Mouse (Mus musculus) megakaryocyte, embryonic 14.5 days (primary cell): ENCODE results near the gene Glt6d1. TPM values are rescaled to one million over a fixed set of nuclear protein-coding genes. Genes with fewer than 3 reads are reported as not detected.
"Not testable (repeated sequence)": the region's sequence is repeated elsewhere in the genome, so short reads cannot be mapped to it uniquely, and the experiment has no call there.

Experiments used
- H3K27me3 ChIP-seq: replicated peaks from 2 replicates; pipeline ENCODE3; 2012; ENCODE audit warnings: inconsistent platforms
- H3K36me3 ChIP-seq: replicated peaks from 2 replicates; pipeline ENCODE3; 2012; ENCODE audit warnings: low read length, inconsistent platforms, mixed read lengths
- H3K4me1 ChIP-seq: 2 replicates; pipeline ENCODE4 v1.6.1; 2012; ENCODE audit warnings: inconsistent platforms
- H3K4me3 ChIP-seq: replicated peaks from 2 replicates; pipeline ENCODE3; 2012; ENCODE audit warnings: moderate library complexity, mild to moderate bottlenecking, inconsistent platforms
- H3K9me3 ChIP-seq: 2 replicates; pipeline ENCODE4 v1.6.1; 2012; ENCODE audit warnings: inconsistent platforms
- FLI1 ChIP-seq: IDR thresholded peaks from 2 replicates; pipeline ENCODE4 v1.6.1; 2012; ENCODE audit warnings: low read length, inconsistent platforms, mixed read lengths
- GATA1 ChIP-seq: IDR thresholded peaks from 3 replicates; pipeline ENCODE4 v1.6.1; 2012; ENCODE audit warnings: mixed read lengths, low read length, inconsistent platforms, borderline replicate concordance
- polyA plus RNA-seq: library from polyadenylated mRNA; stranded (reverse); fragments of >175 nt; gene quantifications from 2 replicates; pipeline ENCODE4 v1.2.3, GENCODE M21; 2012; ENCODE audit warnings: low replicate concordance; ENCODE audit not compliant: insufficient read depth

The Glt6d1 gene
- not detected in 2 replicates for polyA plus RNA-seq

DNA sequence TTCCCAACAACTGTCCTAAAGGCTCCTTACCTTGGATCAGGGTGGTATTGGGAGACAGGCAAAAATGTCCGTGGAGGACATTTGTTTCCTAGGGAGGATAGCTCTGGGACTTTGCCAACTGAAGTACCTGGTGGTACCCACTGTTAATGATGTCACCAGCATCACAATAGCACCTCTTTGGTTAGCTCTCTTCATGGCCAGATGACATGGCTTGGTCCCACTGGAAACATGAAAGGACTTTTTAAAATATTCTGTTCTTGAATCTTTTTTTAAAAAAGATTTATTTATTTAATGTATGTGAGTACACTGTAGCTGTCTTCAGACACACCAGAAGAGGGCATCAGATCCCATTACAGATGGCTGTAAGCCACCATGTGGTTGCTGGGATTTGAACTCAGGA lies at the start of gene Glt6d1:
Gene Glt6d1, minus strand, starts transcription at position 101 of the 400 bp plus-strand sequence.
- H3K4me3 ChIP-seq, H3K4me1 ChIP-seq, H3K36me3 ChIP-seq: not testable (repeated sequence)
- Histone ChIP-seq H3K9me3 (peaks cover 45% of the 10 kb centered on the region), H3K27me3 (peaks cover 64% of the 10 kb centered on the region)

DNA sequence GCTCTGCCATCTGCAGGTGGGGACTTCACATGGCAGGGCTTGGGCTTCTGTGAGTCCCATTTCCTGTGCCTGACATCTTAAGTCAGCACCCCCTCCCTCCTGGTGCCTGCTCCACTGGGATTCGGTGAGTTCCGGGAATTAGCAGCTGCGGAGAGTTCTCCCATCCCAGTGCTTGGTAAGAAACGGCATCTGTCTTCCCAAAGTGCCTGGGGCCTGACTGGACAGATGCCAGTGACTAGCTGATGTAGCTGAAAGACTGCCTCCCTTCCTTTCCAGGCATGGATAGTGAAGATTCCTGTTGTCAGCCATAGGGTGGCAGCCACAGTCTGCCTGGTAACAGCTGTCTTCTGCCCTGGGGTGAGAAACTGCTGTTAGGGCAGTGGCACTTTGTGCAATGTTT lies 49.8 kb upstream of the Glt6d1 start:
- H3K4me3 ChIP-seq, result no peak overlapping the region
- peaks cover 96% of the 10 kb centered on the region for H3K27me3 ChIP-seq
- peaks cover 11% of the 10 kb centered on the region for H3K9me3 ChIP-seq
- no peak for TF ChIP-seq GATA1
- TF ChIP-seq FLI1, result no peak
- H3K4me1 ChIP-seq, result peaks cover 29% of the 10 kb centered on the region
- no peaks in the 10 kb centered on the region for H3K36me3 ChIP-seq

DNA sequence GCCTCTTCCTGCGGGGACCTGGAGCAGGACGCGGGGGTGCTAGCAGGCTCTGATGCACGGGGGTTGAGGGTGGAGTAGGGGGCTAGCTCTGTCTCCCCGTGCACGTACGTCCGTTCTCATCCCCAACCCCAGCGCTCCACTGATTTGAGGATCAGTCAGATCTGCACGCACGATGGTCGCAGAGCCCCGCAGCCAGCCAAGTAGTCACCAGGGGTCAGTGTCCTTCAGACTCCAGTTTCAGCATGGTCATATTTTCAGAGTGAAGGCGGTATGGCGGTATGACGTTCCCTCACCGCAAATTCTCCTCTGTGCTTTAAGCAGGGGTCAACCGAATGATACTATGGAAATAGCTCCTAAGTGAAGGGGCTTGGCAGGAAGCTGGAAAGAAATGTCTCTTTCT lies 48.6 kb upstream of the Glt6d1 start:
- Histone ChIP-seq H3K27me3 (peaks cover 94% of the 10 kb centered on the region), H3K36me3 (no peaks in the 10 kb centered on the region), H3K4me3 (no peak overlapping the region), H3K4me1 (peaks cover 29% of the 10 kb centered on the region), H3K9me3 (peaks cover 11% of the 10 kb centered on the region)
- TF ChIP-seq FLI1, result no peak
- TF ChIP-seq GATA1, result no peak

DNA sequence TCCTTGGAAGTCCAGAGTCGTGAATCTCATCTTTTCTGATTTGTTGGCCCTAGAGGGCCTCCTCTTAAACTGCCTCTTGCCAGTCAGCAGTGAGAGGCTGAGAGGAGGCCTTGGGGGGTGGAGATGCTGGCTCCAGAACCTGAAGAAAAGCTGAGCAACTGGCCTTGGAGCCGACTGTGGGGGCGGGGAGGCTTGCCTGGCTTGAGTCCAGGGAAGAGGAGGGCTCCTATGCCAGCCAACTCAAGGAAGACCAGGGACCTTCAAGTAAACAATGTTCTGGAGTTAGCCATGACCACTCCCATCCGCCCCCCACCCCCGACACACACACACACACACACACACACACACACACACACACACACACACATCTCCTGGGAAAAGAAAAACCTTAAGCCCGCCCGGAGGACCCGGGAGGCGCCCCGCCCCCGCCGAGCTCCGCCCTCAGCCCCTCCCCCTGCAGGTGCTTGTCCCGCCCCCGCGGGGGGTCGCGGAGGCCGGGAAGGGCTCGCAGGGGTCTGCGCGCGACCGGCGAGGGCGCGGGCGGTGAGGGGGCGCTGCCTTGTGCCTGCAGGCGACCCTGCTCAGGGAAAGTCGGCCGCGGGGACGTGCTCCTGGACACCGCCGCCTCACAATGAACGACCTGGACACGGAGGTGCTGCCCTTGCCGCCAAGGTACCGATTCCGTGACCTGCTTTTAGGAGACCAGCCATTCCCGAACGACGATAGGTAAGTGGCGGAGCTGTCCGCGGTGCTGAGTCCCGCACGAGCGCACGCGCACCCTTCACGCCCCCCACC lies 47.9 kb upstream of the Glt6d1 start, which contains the start of gene Kcnt1:
Gene Kcnt1, plus strand, starts transcription at position 398 of the 795 bp plus-strand sequence.
- Histone ChIP-seq H3K9me3 (peaks cover 11% of the 10 kb centered on the region), H3K36me3 (no peaks in the 10 kb centered on the region), H3K27me3 (peaks cover 90% of the 10 kb centered on the region), H3K4me3 (peak within 1 kb of the TSS; percentile 64), H3K4me1 (peaks cover 29% of the 10 kb centered on the region)
- no peak for TF ChIP-seq FLI1
- no peak for TF ChIP-seq GATA1

DNA sequence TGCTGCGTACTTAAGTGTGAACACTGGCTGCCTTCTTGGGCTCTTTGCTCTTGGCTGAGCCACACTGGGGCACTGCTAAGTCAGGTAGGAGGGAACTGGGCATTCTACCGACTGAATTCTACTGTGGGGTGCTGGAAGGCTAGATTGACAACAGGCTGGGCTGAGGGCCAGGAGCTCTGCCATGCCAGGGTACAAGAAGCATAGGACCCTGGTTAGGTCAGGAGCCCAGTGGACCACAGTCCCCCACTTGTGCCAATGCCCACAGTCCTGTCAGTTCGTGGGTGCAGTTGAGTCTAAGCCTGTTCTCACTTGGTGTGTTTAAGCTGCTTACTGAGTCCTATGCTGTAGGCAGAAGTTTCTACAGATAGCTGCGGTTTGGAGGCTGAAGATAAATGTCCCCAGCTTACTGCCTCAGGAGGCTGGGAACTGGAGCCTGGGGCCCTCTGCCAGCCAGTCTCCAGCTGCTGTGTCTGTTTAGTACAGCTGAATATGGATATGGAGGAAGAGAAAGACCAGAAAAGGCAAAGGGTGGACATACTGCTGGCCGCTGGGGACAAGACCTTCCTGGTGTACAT lies 47.1 kb upstream of the Glt6d1 start:
- Histone ChIP-seq H3K4me3 (no peak overlapping the region), H3K36me3 (no peaks in the 10 kb centered on the region), H3K9me3 (peaks cover 11% of the 10 kb centered on the region), H3K4me1 (peaks cover 29% of the 10 kb centered on the region), H3K27me3 (peaks cover 84% of the 10 kb centered on the region)
- TF ChIP-seq GATA1 (no peak), FLI1 (no peak)

DNA sequence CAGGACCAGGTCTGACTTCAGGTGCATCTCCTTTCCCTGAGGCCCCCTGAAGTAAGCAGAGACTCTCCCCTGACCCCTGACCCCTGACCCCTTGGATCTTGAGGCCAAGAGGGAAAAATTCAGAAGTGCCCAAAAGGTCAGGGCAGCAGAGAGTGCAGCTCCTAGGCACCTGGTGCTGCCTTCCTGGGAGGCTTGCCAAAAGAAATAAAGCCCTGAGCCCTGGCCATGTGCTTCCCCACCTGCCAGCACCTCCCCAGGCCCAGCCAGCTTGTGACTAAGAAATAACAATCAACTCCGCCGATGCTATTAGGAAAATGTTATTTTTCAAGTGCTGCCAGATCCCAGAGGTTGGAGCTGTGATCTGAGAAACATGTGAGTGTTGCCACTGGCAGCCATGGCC lies 46.4 kb upstream of the Glt6d1 start:
- H3K27me3 ChIP-seq, result peaks cover 79% of the 10 kb centered on the region
- H3K9me3 ChIP-seq, result peaks cover 13% of the 10 kb centered on the region
- TF ChIP-seq FLI1 (no peak), GATA1 (no peak)
- H3K36me3 ChIP-seq, result no peaks in the 10 kb centered on the region
- no peak overlapping the region for H3K4me3 ChIP-seq
- H3K4me1 ChIP-seq, result peaks cover 29% of the 10 kb centered on the region

DNA sequence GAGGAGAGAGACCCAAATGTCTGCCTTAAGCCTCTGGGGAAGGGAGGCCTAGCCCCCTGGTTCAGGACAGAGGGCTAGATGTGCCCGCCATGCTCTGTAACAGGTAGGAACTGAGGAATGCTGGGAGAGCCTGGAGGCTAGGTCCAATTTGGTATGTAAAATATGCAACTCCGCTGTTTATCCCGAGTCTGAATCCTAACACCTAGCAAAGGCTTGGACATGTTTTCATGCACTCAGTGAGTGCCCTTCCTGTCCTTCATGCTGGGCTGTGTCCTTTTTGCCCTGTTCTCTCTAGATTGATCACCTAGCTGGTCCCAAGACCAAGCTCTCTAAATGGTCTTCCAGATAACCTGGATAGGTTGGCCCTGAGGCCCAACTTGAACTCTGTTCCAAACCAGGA lies 44.2 kb upstream of the Glt6d1 start:
- no peak for TF ChIP-seq GATA1
- no peak for TF ChIP-seq FLI1
- H3K9me3 ChIP-seq, result peaks cover 13% of the 10 kb centered on the region
- H3K4me3 ChIP-seq, result no peak overlapping the region
- H3K36me3 ChIP-seq, result no peaks in the 10 kb centered on the region
- peaks cover 14% of the 10 kb centered on the region for H3K4me1 ChIP-seq
- peaks cover 76% of the 10 kb centered on the region for H3K27me3 ChIP-seq

DNA sequence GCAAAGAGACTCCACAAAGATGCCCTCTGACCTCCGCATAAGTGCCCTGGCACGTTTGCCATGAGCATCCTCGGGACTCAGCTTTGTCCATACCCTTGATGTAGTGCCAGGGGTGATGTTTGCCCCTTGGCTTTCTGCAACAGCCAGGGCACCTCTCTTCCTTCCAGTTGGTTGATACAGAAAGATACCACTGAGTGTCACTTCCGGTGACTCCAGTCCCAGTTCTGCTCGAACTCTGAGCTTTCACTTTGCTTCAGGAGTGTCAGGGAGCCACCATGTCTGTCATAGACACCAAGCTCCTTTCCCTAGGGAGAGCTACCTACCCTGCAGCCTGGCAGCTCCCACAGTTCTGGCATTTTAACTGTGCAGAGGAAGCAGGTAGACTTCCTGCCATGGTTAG lies 38.4 kb upstream of the Glt6d1 start:
- peaks cover 14% of the 10 kb centered on the region for H3K9me3 ChIP-seq
- no peaks in the 10 kb centered on the region for H3K36me3 ChIP-seq
- peaks cover 73% of the 10 kb centered on the region for H3K27me3 ChIP-seq
- TF ChIP-seq GATA1 (no peak), FLI1 (no peak)
- peaks cover 21% of the 10 kb centered on the region for H3K4me1 ChIP-seq
- peak overlapping the region; percentile 55 for H3K4me3 ChIP-seq

DNA sequence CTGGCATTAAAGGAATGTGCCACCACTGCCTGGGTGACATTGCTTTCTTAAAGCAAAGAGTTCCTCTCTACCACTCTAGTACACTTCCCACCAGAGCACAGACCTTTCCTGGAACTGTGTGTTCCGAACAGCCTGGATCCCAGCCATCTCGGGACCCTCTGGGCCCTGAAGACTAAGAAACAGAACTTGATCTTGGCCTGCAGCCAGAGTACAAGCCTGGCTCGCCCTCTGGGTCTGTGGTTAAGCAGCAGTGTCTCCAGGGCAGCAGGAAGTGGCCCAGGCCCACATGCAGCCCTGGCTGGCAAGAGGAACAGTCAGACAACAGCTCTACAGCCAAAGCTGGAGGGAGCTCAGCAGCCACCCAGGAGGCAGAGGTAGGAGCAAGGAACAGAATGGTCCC lies 37.0 kb upstream of the Glt6d1 start:
- TF ChIP-seq GATA1 (no peak), FLI1 (no peak)
- H3K27me3 ChIP-seq, result peaks cover 81% of the 10 kb centered on the region

DNA sequence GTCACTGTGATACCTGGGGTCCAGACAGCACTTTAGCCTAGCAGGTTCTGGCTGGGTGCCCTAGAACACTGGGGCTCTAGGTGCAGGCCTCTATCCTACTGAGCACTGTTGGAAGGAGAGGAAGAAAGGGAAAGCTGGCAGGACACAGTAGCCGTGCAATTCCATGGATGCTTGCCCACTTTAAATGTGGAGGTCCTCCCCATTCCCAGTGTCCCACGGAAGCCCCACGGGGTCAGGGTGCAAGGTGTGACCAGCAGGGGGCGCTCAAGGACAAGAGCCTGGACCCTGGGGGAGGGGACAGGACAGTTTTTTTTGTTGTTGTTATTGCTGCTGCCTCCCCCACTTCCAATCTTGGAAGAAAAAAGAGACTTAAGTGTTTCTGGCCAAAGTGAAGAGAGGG lies 34.7 kb upstream of the Glt6d1 start:
- TF ChIP-seq FLI1 (no peak), GATA1 (no peak)
- Histone ChIP-seq H3K36me3 (no peaks in the 10 kb centered on the region), H3K9me3 (peaks cover 19% of the 10 kb centered on the region), H3K27me3 (peaks cover 86% of the 10 kb centered on the region), H3K4me3 (no peak overlapping the region), H3K4me1 (peaks cover 21% of the 10 kb centered on the region)

More for the DNA sequence above, 37.0 kb upstream of the Glt6d1 start:
- H3K36me3 ChIP-seq, result no peaks in the 10 kb centered on the region
- no peak overlapping the region for H3K4me3 ChIP-seq
- H3K4me1 ChIP-seq, result peaks cover 21% of the 10 kb centered on the region
- peaks cover 22% of the 10 kb centered on the region for H3K9me3 ChIP-seq
